ENCODE assay signal across 16 mouse cellular contexts in the genomic region with DNA sequence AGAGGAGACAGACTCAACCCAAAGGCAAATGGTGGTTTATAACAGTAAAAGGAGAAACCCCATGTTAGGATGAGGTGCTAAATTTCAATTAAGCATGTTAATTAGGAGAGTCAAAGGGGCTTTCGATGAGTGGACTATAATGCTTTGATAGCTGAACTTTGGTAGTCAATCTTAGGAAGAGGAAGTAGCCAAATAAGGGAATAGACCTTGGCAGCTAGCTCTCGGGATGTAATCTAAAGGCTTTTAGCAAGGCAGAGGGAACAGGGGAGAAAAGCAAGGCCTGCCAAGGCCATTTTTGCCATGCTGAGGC.
"Had no signal": no experiment of that assay in that cellular context is flagged by ENCODE, and none has a peak within 500 bp of the region (broad histone marks: within the 10 kb centered on the region; RNA-seq: fewer than 3 reads in every experiment).

No protein-coding gene starts in this region.

- DNase-seq: heart, postnatal 10 days; heart, postnatal 14 days; heart, postnatal 36 days; heart, postnatal 4 days; kidney, adult 11 months; kidney, adult 18-20 months; kidney, adult 2 months; kidney, adult 8-10 months; kidney, adult 9 months; kidney, postnatal 10 days; kidney, postnatal 14 days; kidney, postnatal 25 days; kidney, postnatal 36 days; kidney, postnatal 4 days; layer of hippocampus, adult 9-11 months; layer of hippocampus, postnatal 36 days had no signal
